Mouse (Mus musculus): ENCODE results near the gene Ambra1.

DNA sequence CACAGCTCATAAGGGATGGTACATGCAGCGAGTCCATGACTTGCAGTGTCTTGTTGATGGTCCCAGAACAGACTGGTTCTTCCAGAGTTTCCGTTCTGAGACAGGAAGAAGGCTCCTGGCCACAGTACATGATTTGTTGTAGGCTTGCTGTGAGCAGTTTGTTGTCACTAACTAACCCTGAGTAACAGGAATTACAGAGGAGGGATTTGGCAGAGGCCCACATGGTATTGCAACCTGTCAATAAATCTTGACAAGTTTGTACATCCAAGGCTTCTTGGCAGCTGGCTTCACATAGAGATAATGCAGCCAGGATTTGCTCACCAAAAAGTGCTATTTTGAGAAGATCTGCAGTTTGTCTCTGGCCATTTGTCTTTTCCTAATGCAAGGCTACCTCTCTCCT, 176.2 kb downstream of the Ambra1 start:
- no peak for TF ChIP-seq CTCF (IDR thresholded peaks at IDR 0.05; ENCODE audit: low read depth, low read length)
- no peak for TF ChIP-seq POLR2A (IDR thresholded peaks at IDR 0.05; ENCODE audit: borderline replicate concordance, low read depth, low read length)
